Mouse (Mus musculus) olfactory bulb, adult 2 months (tissue): ENCODE data around the gene Aldh4a1.

Source experiments
- CTCF ChIP-seq: fragments of 200-500 bp; IDR thresholded peaks from 2 replicates; pipeline ENCODE4 v1.5.1; 2012; ENCODE audit warnings: low read depth, mild to moderate bottlenecking, low read length, moderate library complexity; ENCODE audit not compliant: insufficient read depth
- POLR2A ChIP-seq: fragments of 200-500 bp; IDR thresholded peaks from 2 replicates; pipeline ENCODE4 v1.6.1; 2012; ENCODE audit warnings: mild to moderate bottlenecking, low read depth, low read length, moderate library complexity; ENCODE audit not compliant: insufficient read depth

DNA sequence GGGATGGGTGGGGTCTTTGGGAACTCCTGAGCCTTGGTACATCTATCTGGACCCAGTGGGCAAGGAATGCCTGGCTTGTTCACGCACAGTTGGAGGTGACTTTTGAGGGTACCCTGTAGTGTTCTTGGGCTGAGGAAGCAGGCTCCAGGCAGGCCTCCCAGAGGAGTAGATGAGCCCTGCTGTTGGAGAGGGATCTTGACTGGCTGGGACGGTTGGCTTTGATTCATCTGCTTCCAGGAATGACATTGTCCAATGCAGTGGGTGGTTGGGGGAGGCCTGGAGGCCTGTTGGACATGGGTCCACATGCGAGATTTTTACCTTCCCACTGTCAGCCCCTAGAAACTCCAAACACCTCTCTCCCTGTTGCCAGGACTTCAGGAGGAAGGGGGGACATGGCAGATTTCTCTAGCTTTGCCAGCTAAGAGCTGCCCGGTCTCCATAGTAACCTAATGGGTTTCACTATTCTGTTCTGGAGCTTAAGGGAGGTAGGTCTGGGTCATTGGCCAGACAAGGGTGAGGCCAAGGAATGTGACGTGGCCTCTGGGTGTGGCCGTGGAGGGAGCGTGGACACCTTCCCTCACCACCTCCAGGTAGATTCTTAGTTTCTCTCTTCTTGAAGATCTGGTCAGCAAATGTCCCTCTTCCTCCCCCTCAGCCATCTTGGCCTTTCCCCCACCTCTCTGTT lies 9.0 kb downstream of the Aldh4a1 start:
- TF ChIP-seq CTCF = no peak
- no peak for TF ChIP-seq POLR2A
